Mouse (Mus musculus) limb, embryonic 14.5 days (tissue): Measurements from ENCODE around the gene Ccdc69. TPM values are rescaled to one million over a fixed set of nuclear protein-coding genes. Genes with fewer than 3 reads are reported as not detected.

Experiments used
- ATAC-seq: fragments of 200-750 bp; cut with Nextera tagmentation; 2 replicates; pipeline ENCODE4 v1.8.0; 2017; ENCODE audit warnings: low read depth, moderate number of reproducible peaks, moderate TSS enrichment; ENCODE audit not compliant: low FRiP score
- DNase-seq: peaks from one replicate; pipeline ENCODE4 v3.0.0-alpha.2; 2015; ENCODE audit warnings: low spot score
- H3K27ac ChIP-seq: fragments of 300-500 bp; sonication (generic); replicated peaks from 2 replicates; pipeline ENCODE4 v1.5.1; 2014; ENCODE audit warnings: low read depth, mild to moderate bottlenecking, low read length, moderate library complexity, mixed read lengths
- H3K27me3 ChIP-seq: fragments of 300-500 bp; sonication (generic); 2 replicates; pipeline ENCODE4 v1.6.1; 2014; ENCODE audit warnings: low read length, mixed read lengths; ENCODE audit not compliant: control insufficient read depth, insufficient read depth
- H3K36me3 ChIP-seq: fragments of 300-500 bp; sonication (generic); 2 replicates; pipeline ENCODE4 v1.6.1; 2014; ENCODE audit warnings: mild to moderate bottlenecking, low read length, moderate library complexity, mixed read lengths; ENCODE audit not compliant: control insufficient read depth, insufficient read depth
- H3K4me1 ChIP-seq: fragments of 300-500 bp; sonication (generic); 2 replicates; pipeline ENCODE4 v1.6.1; 2014; ENCODE audit warnings: antibody characterized with exemption, low read length, mixed read lengths; ENCODE audit not compliant: control insufficient read depth, insufficient read depth
- H3K4me2 ChIP-seq: fragments of 300-500 bp; sonication (generic); replicated peaks from 2 replicates; pipeline ENCODE4 v1.6.1; 2014; ENCODE audit warnings: low read depth, mild to moderate bottlenecking, low read length, moderate library complexity; ENCODE audit not compliant: severe bottlenecking
- H3K4me3 ChIP-seq: fragments of 300-500 bp; sonication (generic); replicated peaks from 2 replicates; pipeline ENCODE4 v1.5.1; 2014; ENCODE audit warnings: low read length
- H3K9ac ChIP-seq: fragments of 300-500 bp; sonication (generic); 2 replicates; pipeline ENCODE4 v1.6.1; 2014; ENCODE audit warnings: mild to moderate bottlenecking, low read depth, low read length, moderate library complexity; ENCODE audit not compliant: severe bottlenecking
- H3K9me3 ChIP-seq: fragments of 300-500 bp; sonication (generic); 2 replicates; pipeline ENCODE4 v1.6.1; 2016; ENCODE audit warnings: low read length; ENCODE audit not compliant: control insufficient read depth
- POLR2A ChIP-seq: fragments of 200-500 bp; IDR thresholded peaks from 2 replicates; pipeline ENCODE4 v1.8.0; 2012; ENCODE audit warnings: inconsistent platforms, mild to moderate bottlenecking, moderate library complexity, borderline replicate concordance; ENCODE audit not compliant: insufficient read depth, insufficient read length; ENCODE audit errors: extremely low read depth
- WGBS: fragments of 180-500 bp; shearing (Covaris S2); extraction: QIAGEN DNeasy Blood & Tissue Kit; methylation state at CpG from one replicate; pipeline ENCODE4 v1.1.7; 2014; 5-methylcytosine and 5-hydroxymethylcytosine counted together
- polyA plus RNA-seq, 2 experiments: library from polyadenylated mRNA; depleted of rRNA in 1 of 2; stranded (reverse) in 1 of 2; unstranded in 1 of 2; fragments of >200 nt; fragmentation: Nextera tagmentation in 1 of 2; extraction: Ambion mirVana in 1 of 2; gene quantifications; 2 replicates each; pipeline versions ENCODE4 v1.2.1 to v1.2.3; 2012 to 2014

Gene Ccdc69
- polyA plus RNA-seq, 2 experiments, result 1.1 to 1.6 TPM

DNA sequence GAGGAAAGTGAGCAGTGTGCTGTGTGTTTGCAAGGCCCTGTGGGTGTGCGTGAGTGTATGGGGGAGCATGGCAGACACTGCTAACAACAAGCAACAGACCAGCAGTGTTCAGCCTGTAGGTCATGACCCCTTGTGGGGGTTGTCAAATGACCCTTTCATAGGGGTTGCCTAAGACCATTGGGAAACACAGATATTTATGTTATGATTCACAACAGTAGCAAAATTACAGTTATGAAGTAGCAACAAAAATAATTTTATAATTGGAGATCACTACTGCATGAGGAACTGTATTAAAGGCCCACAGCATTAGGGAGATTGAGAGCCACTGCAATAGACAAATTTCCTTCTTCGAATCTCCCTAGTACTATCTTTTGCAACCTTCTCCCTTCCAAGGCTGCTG, 58.2 kb downstream of the Ccdc69 start:
- Histone ChIP-seq H3K27me3 (no peaks in the 10 kb centered on the region), H3K4me2 (no peak overlapping the region), H3K36me3 (peaks cover 57% of the 10 kb centered on the region), H3K4me3 (no peak overlapping the region), H3K27ac (no peak overlapping the region), H3K9ac (no peak overlapping the region), H3K4me1 (peaks cover 43% of the 10 kb centered on the region), H3K9me3 (no peaks in the 10 kb centered on the region)
- ATAC-seq (no peak), DNase-seq (no peak)
- WGBS, result 91% methylated on average over 2 of the region's 2 CpGs
- TF ChIP-seq POLR2A, result no peak

DNA sequence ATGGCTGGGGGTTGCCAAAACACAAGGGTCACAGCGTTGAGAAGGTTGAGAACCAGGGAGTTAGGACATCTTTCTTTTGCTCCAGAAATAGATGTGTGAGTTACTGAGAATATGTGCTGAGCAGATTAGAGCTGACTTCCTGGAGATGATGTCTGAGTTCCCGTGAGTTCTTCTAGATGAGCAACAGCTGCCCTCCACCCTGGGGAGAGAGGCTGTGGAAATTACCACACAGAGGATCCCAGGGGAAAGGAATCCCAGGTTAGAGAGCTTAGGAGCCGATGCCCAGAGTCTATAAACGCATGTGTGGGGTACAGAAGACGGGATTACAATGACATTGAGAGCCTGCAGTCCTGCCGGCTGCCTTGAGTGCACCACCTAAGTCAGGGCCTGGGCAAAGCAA, 59.9 kb downstream of the Ccdc69 start:
- H3K36me3 ChIP-seq, result peaks cover 74% of the 10 kb centered on the region
- H3K27me3 ChIP-seq, result no peaks in the 10 kb centered on the region
- H3K9me3 ChIP-seq, result no peaks in the 10 kb centered on the region
- 62% methylated on average over 6 of the region's 6 CpGs for WGBS
- no peak for TF ChIP-seq POLR2A
- ATAC-seq, result no peak
- peaks cover 26% of the 10 kb centered on the region for H3K4me1 ChIP-seq
- H3K9ac ChIP-seq, result no peak overlapping the region
- no peak for DNase-seq
- H3K4me3 ChIP-seq, result no peak overlapping the region
- no peak overlapping the region for H3K4me2 ChIP-seq
- H3K27ac ChIP-seq, result no peak overlapping the region

DNA sequence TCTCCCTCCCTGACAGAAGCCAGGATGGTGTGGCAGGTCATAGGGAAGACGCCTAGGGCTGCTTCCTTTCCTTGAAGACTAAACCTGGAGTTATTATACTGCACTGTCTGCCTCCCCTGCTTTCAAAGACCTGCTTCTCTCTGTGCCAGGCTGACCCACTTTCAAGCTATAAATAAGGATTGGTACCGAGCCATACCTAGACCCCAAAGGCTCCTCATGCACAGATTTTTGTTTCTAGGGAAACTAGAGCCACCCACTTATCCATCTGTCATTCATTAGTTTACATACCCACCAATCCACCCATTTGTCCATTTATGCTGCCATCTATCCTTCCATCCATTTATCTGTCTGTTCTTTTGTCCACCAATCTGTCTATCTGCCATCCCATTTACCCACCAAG, 60.7 kb downstream of the Ccdc69 start:
- H3K4me1 ChIP-seq, result peaks cover 18% of the 10 kb centered on the region
- peaks cover 83% of the 10 kb centered on the region for H3K36me3 ChIP-seq
- no peak overlapping the region for H3K27ac ChIP-seq
- H3K27me3 ChIP-seq, result no peaks in the 10 kb centered on the region
- no peak overlapping the region for H3K4me2 ChIP-seq
- DNase-seq (no peak), ATAC-seq (no peak)
- 74% methylated on average over 2 of the region's 2 CpGs for WGBS
- H3K4me3 ChIP-seq, result no peak overlapping the region
- no peaks in the 10 kb centered on the region for H3K9me3 ChIP-seq
- no peak overlapping the region for H3K9ac ChIP-seq
- no peak for TF ChIP-seq POLR2A

DNA sequence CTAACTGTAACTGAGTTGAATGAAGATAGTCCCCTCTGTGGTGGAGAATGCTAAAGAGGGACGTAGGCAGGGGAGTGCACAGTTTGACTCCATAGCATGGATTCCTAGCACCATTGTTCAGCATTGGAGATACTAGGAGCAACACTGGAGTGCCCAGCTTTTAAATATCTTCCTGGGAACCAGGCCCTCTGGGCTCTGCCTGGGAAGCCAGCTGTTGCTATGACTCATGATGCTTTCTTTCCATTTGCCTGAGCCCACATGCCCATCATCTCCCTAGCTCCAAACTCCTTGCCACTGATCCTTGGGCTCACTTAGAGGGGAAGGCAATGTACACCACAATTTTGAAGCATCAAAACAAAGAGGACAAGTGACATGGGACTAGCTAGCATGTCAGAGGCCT, 61.2 kb downstream of the Ccdc69 start:
- Histone ChIP-seq H3K27ac (no peak overlapping the region), H3K9ac (no peak overlapping the region), H3K36me3 (peaks cover 86% of the 10 kb centered on the region), H3K4me3 (no peak overlapping the region), H3K4me1 (peaks cover 13% of the 10 kb centered on the region), H3K4me2 (no peak overlapping the region), H3K9me3 (no peaks in the 10 kb centered on the region), H3K27me3 (no peaks in the 10 kb centered on the region)
- ATAC-seq (no peak), DNase-seq (no peak)
- whole genome bisulfite sequencing, result 75% methylated on average over 1 of the region's 1 CpGs
- TF ChIP-seq POLR2A, result no peak

DNA sequence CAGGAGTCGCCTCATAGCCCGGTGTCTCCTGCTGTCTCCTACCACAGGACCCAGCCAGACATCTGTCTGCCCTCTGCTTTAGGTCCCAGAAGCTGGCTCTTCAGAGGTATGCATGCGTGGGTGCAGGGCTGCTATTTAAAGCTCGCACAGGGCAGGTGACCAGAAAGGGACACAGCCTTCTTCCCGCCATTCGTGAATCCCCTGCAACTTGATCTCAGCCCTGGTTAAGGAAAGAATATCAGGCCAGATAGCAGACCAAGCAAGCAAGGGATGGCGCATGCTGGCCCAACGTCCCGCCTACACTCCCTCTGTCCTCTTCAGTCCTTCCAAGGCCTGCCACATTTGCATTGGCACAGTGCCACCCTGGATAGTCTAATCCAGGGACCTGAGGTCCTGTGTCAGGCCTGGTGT, 62.1 kb downstream of the Ccdc69 start:
- Histone ChIP-seq H3K4me3 (no peak overlapping the region), H3K9me3 (no peaks in the 10 kb centered on the region), H3K27me3 (no peaks in the 10 kb centered on the region), H3K4me1 (peaks cover 8% of the 10 kb centered on the region; the same call in 1 of the 2 replicates), H3K36me3 (peaks cover 88% of the 10 kb centered on the region), H3K4me2 (no peak overlapping the region), H3K9ac (no peak overlapping the region), H3K27ac (peak overlapping the region; percentile 26; the same call in 1 of the 2 replicates)
- no peak for TF ChIP-seq POLR2A
- WGBS, result 77% methylated on average over 9 of the region's 9 CpGs
- DNase-seq (no peak), ATAC-seq (no peak)

DNA sequence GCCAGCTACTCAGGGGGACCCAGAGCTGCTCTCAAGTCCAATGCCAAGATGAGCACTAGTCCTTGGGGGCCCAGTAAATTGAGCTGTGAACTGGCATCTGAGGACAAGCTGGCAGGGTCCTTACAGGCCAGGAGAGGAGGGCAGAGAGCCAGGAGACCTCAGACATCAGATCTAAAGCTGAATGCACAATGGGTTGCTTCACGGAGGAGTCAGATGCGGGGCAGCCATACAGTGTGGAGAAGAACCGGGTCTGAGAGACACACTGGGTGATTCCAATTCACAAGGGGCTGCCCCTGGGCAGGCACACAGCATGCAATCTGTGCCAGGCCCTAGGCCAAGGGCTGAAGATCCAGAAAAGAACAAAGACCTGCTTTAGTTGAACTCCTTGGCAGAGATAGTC, 62.7 kb downstream of the Ccdc69 start:
- Histone ChIP-seq H3K4me3 (no peak overlapping the region), H3K27me3 (no peaks in the 10 kb centered on the region), H3K4me1 (peaks cover 8% of the 10 kb centered on the region; the same call in 1 of the 2 replicates), H3K9ac (no peak overlapping the region), H3K9me3 (no peaks in the 10 kb centered on the region), H3K27ac (0 out of 2 replicates have a peak overlapping the region, but pooled peaks have one; percentile 41), H3K4me2 (no peak overlapping the region), H3K36me3 (peaks cover 88% of the 10 kb centered on the region)
- TF ChIP-seq POLR2A, result no peak
- 89% methylated on average over 3 of the region's 3 CpGs for WGBS
- ATAC-seq, result no peak
- no peak for DNase-seq
